Mouse (Mus musculus): ENCODE measurements at regions not wholly inside any gene's neighbourhood (a gene's known extent, or its start where the extent isn't known, plus 50 kb on each side); places are given as distances from the start of the nearest gene placed in this dataset.

- DNase-seq, result peak; percentile 15 to 63
Observed at GRCm38 (mm10) chr11:35065959-35066414, 55.0 kb upstream of the Slit3 start.

GRCm38 (mm10) chr11:35057791-35058190 lies 63.2 kb upstream of the Slit3 start:
- DNase-seq, result no peak

- no peak for DNase-seq
Observed at GRCm38 (mm10) chr11:35055496-35056125, 65.4 kb upstream of the Slit3 start.

GRCm38 (mm10) chr11:35053613-35053950 lies 67.4 kb upstream of the Slit3 start:
- no peak for DNase-seq

- no peak for DNase-seq
Observed at GRCm38 (mm10) chr11:35052856-35053612, 68.0 kb upstream of the Slit3 start.

GRCm38 (mm10) chr11:35049663-35050215 lies 71.3 kb upstream of the Slit3 start:
- DNase-seq, result no peak

- DNase-seq, result no peak
Observed at GRCm38 (mm10) chr11:35044659-35045058, 76.4 kb upstream of the Slit3 start.

- DNase-seq, result no peak
Observed at GRCm38 (mm10) chr11:35024448-35024847, 96.6 kb upstream of the Slit3 start.

GRCm38 (mm10) chr11:35023813-35024212 lies 97.2 kb upstream of the Slit3 start:
- no peak for DNase-seq

- no peak for DNase-seq
Observed at GRCm38 (mm10) chr11:35021990-35022625, 98.9 kb upstream of the Slit3 start.

- DNase-seq, result no peak
Observed at GRCm38 (mm10) chr11:35016998-35017397, 104.0 kb upstream of the Slit3 start.

GRCm38 (mm10) chr11:35011521-35012476 lies 109.2 kb upstream of the Slit3 start:
- DNase-seq, result no peak

GRCm38 (mm10) chr11:35006773-35007567 lies 114.1 kb upstream of the Slit3 start:
- no peak for DNase-seq

- DNase-seq, result no peak
Observed at GRCm38 (mm10) chr11:35005143-35005542, 115.9 kb upstream of the Slit3 start.

- DNase-seq, result no peak
Observed at GRCm38 (mm10) chr11:35004431-35004830, 116.6 kb upstream of the Slit3 start.

- DNase-seq, result no peak
Observed at GRCm38 (mm10) chr11:35003956-35004355, 117.1 kb upstream of the Slit3 start.

GRCm38 (mm10) chr11:34997906-34998305 lies 123.1 kb upstream of the Slit3 start:
- DNase-seq, result no peak

GRCm38 (mm10) chr11:34995515-34995914 lies 125.5 kb upstream of the Slit3 start:
- no peak for DNase-seq

GRCm38 (mm10) chr11:34982775-34983457 lies 138.1 kb upstream of the Slit3 start:
- no peak for DNase-seq

- DNase-seq, result peak in 1 of 2 experiments; percentile 45
Observed at GRCm38 (mm10) chr11:34980210-34980609, 140.8 kb upstream of the Slit3 start.

All from heart, adult 18-20 months (tissue).